Mouse (Mus musculus): Measurements from ENCODE around the gene Gltp. TPM values are rescaled to one million over a fixed set of nuclear protein-coding genes. Genes with fewer than 3 reads are reported as not detected.
A peak's percentile ranks its signal among the peaks of the same experiment; 100 is the strongest.

Gene Gltp
- total and polyA plus RNA-seq, 2 experiments: 3.1 to 7.9 TPM

DNA sequence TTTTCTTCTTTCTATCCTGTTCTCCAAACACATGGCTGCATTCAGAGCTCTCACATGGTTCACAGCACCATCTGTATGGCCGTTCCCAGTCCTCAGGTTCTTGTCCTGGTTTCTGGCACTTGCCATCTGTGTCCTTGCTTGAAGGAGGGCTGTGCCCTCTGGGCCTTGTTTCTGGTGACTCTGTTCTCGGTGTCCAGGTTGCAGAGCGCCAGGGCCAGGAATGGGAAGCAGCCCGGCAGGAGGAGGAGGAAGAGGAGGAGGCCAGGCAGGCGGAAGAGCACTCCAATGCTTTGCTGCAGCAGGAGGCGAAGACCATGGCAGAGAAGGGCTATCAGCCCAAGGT, 29.1 kb upstream of the Gltp start:
- Histone ChIP-seq H3K27me3 (ENCODE audit: control insufficient read depth, insufficient read depth, low read length) (no peaks in the 10 kb centered on the region), H3K4me1 (ENCODE audit: control insufficient read depth, insufficient read depth, low read length) (no peaks in the 10 kb centered on the region), H3K9ac (ENCODE audit: low read depth, low read length) (no peak overlapping the region), H3K4me3 (ENCODE audit: insufficient read depth, low read depth, low read length) (no peak overlapping the region), H3K36me3 (ENCODE audit: control insufficient read depth, insufficient read depth, low read length) (no peaks in the 10 kb centered on the region), H3K79me2 (ENCODE audit: control insufficient read depth, insufficient read depth, low read length) (no peaks in the 10 kb centered on the region), H3K27ac (replicated peaks; ENCODE audit: insufficient read depth, low read depth, low read length) (no peak overlapping the region)
- WGBS: 92% methylated on average over 6 of the region's 6 CpGs
- TF ChIP-seq POLR2A (IDR thresholded peaks at IDR 0.05; ENCODE audit: extremely low read depth, insufficient read depth, low read length): no peak
- TF ChIP-seq CTCF (IDR thresholded peaks at IDR 0.05; ENCODE audit: low read depth, low read length): no peak
- no peak for DNase-seq (ENCODE audit: extremely low read depth, low read depth, low spot score)

DNA sequence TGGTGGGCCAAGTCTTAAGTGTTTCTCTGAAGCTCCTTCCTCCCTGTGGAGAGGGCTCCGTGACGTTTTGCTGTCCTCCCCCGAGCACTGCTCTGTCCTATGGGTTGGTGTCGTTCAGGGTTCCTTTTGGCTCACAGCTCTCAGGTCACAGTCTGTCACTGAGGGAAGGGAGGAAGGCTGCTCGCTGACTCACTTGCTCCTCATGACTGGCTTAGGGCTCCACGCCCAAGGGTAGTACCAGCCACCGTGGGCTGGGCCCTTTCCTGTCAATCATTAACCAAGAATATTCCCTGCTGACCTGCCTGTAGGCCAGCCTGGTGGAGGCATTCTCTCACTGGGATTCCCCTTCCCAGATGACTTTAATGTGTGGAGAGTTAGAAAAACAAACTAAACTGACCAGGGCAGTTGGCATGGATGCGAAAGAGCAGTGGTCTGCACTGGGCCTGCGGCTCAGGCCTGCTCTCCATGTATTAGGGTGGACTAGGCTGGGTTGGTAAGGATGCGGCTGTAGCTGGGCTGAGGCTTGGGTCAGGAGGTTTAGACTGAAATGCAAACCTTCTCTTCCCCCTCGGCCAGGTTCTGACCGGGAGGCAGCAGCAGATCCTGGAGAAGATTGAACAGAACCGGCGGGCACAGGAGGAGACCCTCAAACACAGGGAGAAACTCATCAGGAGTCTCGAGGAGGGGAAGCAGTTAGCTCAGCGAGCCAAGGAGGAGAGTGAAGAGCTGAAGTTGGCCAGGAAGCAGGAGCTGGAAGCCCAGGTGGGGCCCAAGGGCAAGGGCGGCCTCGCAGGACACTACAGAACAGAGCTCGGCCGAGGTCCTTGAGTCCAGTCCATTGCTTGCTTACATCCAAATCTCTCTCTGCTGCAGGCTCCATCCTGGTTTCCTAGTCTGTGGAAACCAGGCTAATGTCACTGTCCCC, 28.5 kb upstream of the Gltp start:
- no peak overlapping the region for H3K27ac ChIP-seq (replicated peaks; ENCODE audit: insufficient read depth, low read depth, low read length)
- H3K36me3 ChIP-seq (ENCODE audit: control insufficient read depth, insufficient read depth, low read length): no peaks in the 10 kb centered on the region
- DNase-seq (ENCODE audit: extremely low read depth, low read depth, low spot score): peak; percentile 60
- no peaks in the 10 kb centered on the region for H3K4me1 ChIP-seq (ENCODE audit: control insufficient read depth, insufficient read depth, low read length)
- H3K4me3 ChIP-seq (ENCODE audit: insufficient read depth, low read depth, low read length): no peak overlapping the region
- H3K9ac ChIP-seq (ENCODE audit: low read depth, low read length): no peak overlapping the region
- H3K79me2 ChIP-seq (ENCODE audit: control insufficient read depth, insufficient read depth, low read length): no peaks in the 10 kb centered on the region
- H3K27me3 ChIP-seq (ENCODE audit: control insufficient read depth, insufficient read depth, low read length): no peaks in the 10 kb centered on the region
- 65% methylated on average over 20 of the region's 20 CpGs for WGBS
- TF ChIP-seq POLR2A (IDR thresholded peaks at IDR 0.05; ENCODE audit: extremely low read depth, insufficient read depth, low read length): no peak
- no peak for TF ChIP-seq CTCF (IDR thresholded peaks at IDR 0.05; ENCODE audit: low read depth, low read length)

DNA sequence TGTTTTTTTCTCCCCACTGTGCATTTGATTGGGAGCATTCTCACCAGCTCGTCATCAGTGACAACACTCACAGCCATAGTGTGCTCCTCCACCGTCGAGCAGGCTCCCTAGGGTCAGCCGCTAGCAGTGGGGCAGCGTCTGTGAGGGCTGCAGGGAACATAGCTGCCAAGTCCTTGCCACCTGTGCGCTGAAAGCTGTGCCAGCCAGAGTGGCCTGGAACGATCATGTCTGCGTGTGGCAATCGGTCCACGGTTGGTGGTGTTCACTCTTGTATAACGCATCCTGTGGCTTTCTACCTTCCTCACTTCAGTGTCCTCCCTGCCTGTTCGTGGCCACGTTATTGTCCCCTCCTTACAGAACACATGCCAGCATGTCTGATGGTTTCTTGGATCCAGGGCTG, 27.7 kb upstream of the Gltp start:
- H3K79me2 ChIP-seq (ENCODE audit: control insufficient read depth, insufficient read depth, low read length): no peaks in the 10 kb centered on the region
- H3K4me1 ChIP-seq (ENCODE audit: control insufficient read depth, insufficient read depth, low read length): no peaks in the 10 kb centered on the region
- no peak for DNase-seq (ENCODE audit: extremely low read depth, low read depth, low spot score)
- H3K36me3 ChIP-seq (ENCODE audit: control insufficient read depth, insufficient read depth, low read length): no peaks in the 10 kb centered on the region
- no peak overlapping the region for H3K27ac ChIP-seq (replicated peaks; ENCODE audit: insufficient read depth, low read depth, low read length)
- no peak for TF ChIP-seq CTCF (IDR thresholded peaks at IDR 0.05; ENCODE audit: low read depth, low read length)
- no peak overlapping the region for H3K9ac ChIP-seq (ENCODE audit: low read depth, low read length)
- WGBS: 49% methylated on average over 13 of the region's 13 CpGs
- no peak overlapping the region for H3K4me3 ChIP-seq (ENCODE audit: insufficient read depth, low read depth, low read length)
- H3K27me3 ChIP-seq (ENCODE audit: control insufficient read depth, insufficient read depth, low read length): no peaks in the 10 kb centered on the region

DNA sequence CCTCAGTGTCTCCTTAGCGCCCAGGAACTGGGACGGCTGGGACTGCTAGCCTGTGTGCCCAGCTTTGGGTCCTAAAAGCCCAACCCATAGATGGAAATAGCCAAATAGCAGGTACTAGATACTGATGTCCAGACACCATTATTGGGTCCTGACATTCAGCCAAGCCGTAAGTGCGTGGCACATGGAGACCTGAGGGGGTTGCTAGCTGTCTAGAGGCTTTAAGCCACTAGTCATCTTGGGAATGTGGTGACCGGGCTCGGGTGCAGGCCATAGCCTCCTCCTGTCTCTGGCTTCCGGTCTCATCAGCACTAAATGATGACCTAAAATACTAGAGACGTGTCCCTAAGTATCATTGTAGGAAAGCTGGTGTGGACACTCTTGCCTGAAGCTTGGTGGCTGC, 27.2 kb upstream of the Gltp start:
- no peak overlapping the region for H3K27ac ChIP-seq (replicated peaks; ENCODE audit: insufficient read depth, low read depth, low read length)
- DNase-seq (ENCODE audit: extremely low read depth, low read depth, low spot score): no peak

DNA sequence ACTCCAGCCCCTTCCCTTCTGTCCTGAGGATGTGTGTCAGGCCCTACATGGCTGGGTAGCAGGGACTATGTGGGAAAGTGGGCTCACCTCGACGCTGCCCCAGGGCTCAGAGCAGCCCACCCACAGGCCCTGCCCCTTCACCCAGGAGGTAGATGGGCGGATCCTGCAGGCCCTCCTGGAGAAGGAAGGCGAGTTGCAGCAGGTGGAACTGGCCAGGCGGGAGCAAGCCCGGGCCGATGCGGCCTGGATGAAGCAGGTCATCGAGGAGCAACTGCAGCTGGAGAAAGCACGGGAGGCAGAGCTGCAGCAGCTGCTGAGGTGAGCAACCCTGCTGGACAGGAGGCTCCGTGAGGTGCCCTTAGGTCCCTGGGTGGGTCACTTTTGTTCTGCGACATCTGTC, 26.5 kb upstream of the Gltp start:
- Histone ChIP-seq H3K36me3 (ENCODE audit: control insufficient read depth, insufficient read depth, low read length) (no peaks in the 10 kb centered on the region), H3K27me3 (ENCODE audit: control insufficient read depth, insufficient read depth, low read length) (no peaks in the 10 kb centered on the region), H3K79me2 (ENCODE audit: control insufficient read depth, insufficient read depth, low read length) (no peaks in the 10 kb centered on the region), H3K9ac (ENCODE audit: low read depth, low read length) (no peak overlapping the region), H3K4me3 (ENCODE audit: insufficient read depth, low read depth, low read length) (no peak overlapping the region), H3K4me1 (ENCODE audit: control insufficient read depth, insufficient read depth, low read length) (no peaks in the 10 kb centered on the region), H3K27ac (replicated peaks; ENCODE audit: insufficient read depth, low read depth, low read length) (no peak overlapping the region)
- WGBS: 95% methylated on average over 12 of the region's 12 CpGs
- no peak for TF ChIP-seq POLR2A (IDR thresholded peaks at IDR 0.05; ENCODE audit: extremely low read depth, insufficient read depth, low read length)
- TF ChIP-seq CTCF (IDR thresholded peaks at IDR 0.05; ENCODE audit: low read depth, low read length): no peak
- no peak for DNase-seq (ENCODE audit: extremely low read depth, low read depth, low spot score)

More for the DNA sequence above, 27.2 kb upstream of the Gltp start:
- Histone ChIP-seq H3K4me3 (ENCODE audit: insufficient read depth, low read depth, low read length) (no peak overlapping the region), H3K36me3 (ENCODE audit: control insufficient read depth, insufficient read depth, low read length) (no peaks in the 10 kb centered on the region), H3K79me2 (ENCODE audit: control insufficient read depth, insufficient read depth, low read length) (no peaks in the 10 kb centered on the region), H3K4me1 (ENCODE audit: control insufficient read depth, insufficient read depth, low read length) (no peaks in the 10 kb centered on the region), H3K27me3 (ENCODE audit: control insufficient read depth, insufficient read depth, low read length) (no peaks in the 10 kb centered on the region), H3K9ac (ENCODE audit: low read depth, low read length) (no peak overlapping the region)
- TF ChIP-seq POLR2A (IDR thresholded peaks at IDR 0.05; ENCODE audit: extremely low read depth, insufficient read depth, low read length) (no peak), CTCF (IDR thresholded peaks at IDR 0.05; ENCODE audit: low read depth, low read length) (no peak)
- WGBS: 96% methylated on average over 8 of the region's 8 CpGs

DNA sequence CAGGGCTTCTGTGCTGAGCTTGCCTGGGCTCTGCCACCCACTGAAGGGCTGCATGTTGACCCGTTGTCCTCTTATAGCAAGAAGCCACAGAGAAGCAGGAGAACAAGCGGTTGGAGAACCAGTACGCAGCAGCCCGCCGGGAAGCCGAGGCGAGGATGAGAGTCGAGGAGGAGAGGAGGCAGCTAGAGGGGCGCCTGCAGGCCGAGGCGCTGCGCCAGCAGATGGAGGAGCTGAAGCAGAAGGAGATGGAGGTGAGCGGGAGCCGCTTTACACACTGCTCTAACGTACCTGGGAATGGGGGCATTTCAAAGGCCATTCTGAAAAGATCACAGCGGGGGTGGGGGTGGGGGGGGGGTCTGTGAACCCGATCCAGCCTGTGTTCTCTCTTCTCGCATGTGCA, 23.8 kb upstream of the Gltp start:
- no peak for DNase-seq (ENCODE audit: extremely low read depth, low read depth, low spot score)
- Histone ChIP-seq H3K9ac (ENCODE audit: low read depth, low read length) (no peak overlapping the region), H3K4me1 (ENCODE audit: control insufficient read depth, insufficient read depth, low read length) (no peaks in the 10 kb centered on the region), H3K36me3 (ENCODE audit: control insufficient read depth, insufficient read depth, low read length) (no peaks in the 10 kb centered on the region), H3K79me2 (ENCODE audit: control insufficient read depth, insufficient read depth, low read length) (no peaks in the 10 kb centered on the region), H3K4me3 (ENCODE audit: insufficient read depth, low read depth, low read length) (no peak overlapping the region), H3K27me3 (ENCODE audit: control insufficient read depth, insufficient read depth, low read length) (no peaks in the 10 kb centered on the region), H3K27ac (replicated peaks; ENCODE audit: insufficient read depth, low read depth, low read length) (no peak overlapping the region)
- TF ChIP-seq POLR2A (IDR thresholded peaks at IDR 0.05; ENCODE audit: extremely low read depth, insufficient read depth, low read length) (no peak), CTCF (IDR thresholded peaks at IDR 0.05; ENCODE audit: low read depth, low read length) (no peak)
- WGBS: 96% methylated on average over 18 of the region's 18 CpGs
